Comparison of ENCODE assay signal across 8 mouse cellular contexts in the genomic region with DNA sequence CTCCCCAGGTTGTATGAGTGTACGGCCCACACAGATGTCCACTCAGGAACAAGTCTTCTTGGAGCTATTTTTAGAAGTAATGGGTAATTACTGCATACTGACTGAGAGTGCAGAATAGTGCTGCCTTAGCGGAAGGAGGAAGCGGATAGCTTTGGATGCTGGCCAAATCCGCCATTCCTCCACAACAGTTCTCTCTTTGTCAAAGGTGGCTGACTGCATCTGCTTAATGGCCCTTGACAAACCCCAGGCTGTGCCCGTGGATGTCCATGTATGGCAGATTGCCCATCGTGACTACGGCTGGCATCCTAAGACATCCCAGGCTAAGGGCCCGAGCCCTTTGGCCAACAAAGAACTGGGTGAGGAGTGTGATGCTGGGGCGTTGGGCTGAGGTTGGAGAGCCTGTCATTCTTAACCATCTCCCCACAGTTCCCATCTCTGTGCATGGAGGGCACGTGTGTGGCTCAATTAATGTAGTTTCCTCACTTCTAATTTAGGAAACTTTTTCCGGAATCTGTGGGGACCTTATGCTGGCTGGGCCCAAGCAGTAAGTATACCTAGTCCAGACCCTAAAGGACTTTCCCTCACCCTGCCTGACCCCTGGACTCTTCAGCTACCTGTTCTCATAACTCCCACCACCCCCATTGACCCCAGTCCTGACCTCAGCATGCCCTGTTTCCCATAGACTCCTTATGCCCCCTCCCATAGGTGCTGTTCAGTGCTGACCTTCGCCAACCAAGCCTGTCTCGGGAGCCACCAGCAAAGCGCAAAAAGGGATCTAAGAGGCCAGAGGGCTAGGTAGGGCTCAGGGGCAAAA. TPM values are rescaled to one million over a fixed set of nuclear protein-coding genes. Genes with fewer than 3 reads are reported as not detected.
DNase-seq lines count a peak whose midpoint lies in the region; ATAC-seq and TF ChIP-seq lines count a peak whose summit lies in the region.

No protein-coding gene starts in this region.

- H3K9ac ChIP-seq in neural tube, embryonic 11.5 days (ENCODE audit: low read length): no peak overlapping the region
- H3K9ac ChIP-seq in forebrain, postnatal 0 days: no peak overlapping the region
- no peak overlapping the region for H3K9ac ChIP-seq in intestine, embryonic 14.5 days (ENCODE audit: low read length)
- no peak overlapping the region for H3K9ac ChIP-seq in neural tube, embryonic 15.5 days (replicated peaks)

- H3K4me1 ChIP-seq in neural tube, embryonic 11.5 days (ENCODE audit: control insufficient read depth, insufficient read depth, low read length): no peaks in the 10 kb centered on the region
- 0 out of 2 replicates have a peak, but pooled peaks cover 4% of the 10 kb centered on the region for H3K4me1 ChIP-seq in forebrain, postnatal 0 days (ENCODE audit: insufficient read depth)
- H3K4me1 ChIP-seq in intestine, embryonic 14.5 days (replicated peaks; ENCODE audit: control insufficient read depth, insufficient read depth, low read length): no peaks in the 10 kb centered on the region
- H3K4me1 ChIP-seq in neural tube, embryonic 15.5 days: peaks cover 13% of the 10 kb centered on the region
- peaks cover 3% of the 10 kb centered on the region for H3K4me1 ChIP-seq in thymus, adult 2 months (replicated peaks; ENCODE audit: control insufficient read depth, insufficient read depth, low read length)

- peaks cover 7% of the 10 kb centered on the region; the same call in 1 of the 2 replicates for H3K36me3 ChIP-seq in neural tube, embryonic 11.5 days (ENCODE audit: control insufficient read depth, insufficient read depth, low read length)
- H3K36me3 ChIP-seq in forebrain, postnatal 0 days (ENCODE audit: insufficient read depth): peaks cover 54% of the 10 kb centered on the region
- peaks cover 55% of the 10 kb centered on the region for H3K36me3 ChIP-seq in intestine, embryonic 14.5 days (ENCODE audit: control insufficient read depth, insufficient read depth, low read length)
- H3K36me3 ChIP-seq in neural tube, embryonic 15.5 days: peaks cover 56% of the 10 kb centered on the region
- H3K36me3 ChIP-seq in thymus, adult 2 months (ENCODE audit: control insufficient read depth, insufficient read depth, low read length): no peaks in the 10 kb centered on the region

- peak; percentile 31; the same call in 1 of the 2 replicates for ATAC-seq in neural tube, embryonic 11.5 days (ENCODE audit: insufficient read depth, low FRiP score, low TSS enrichment)
- ATAC-seq in forebrain, postnatal 0 days: peak; percentile 69
- peak; percentile 68 for ATAC-seq in intestine, embryonic 14.5 days (replicated peaks; ENCODE audit: low FRiP score, low TSS enrichment, low read depth)
- peak; percentile 70 for ATAC-seq in neural tube, embryonic 15.5 days (ENCODE audit: low FRiP score)

- no peak for TF ChIP-seq POLR2A in thymus, adult 2 months (IDR thresholded peaks at IDR 0.05; ENCODE audit: control insufficient read depth, extremely low read depth, insufficient read depth, low read length, poor library complexity)

- intact Hi-C loops in left cerebral cortex, postnatal 25 days (cut with DNase I): no loop called here

- H3K9me3 ChIP-seq in neural tube, embryonic 11.5 days (ENCODE audit: control insufficient read depth, low read length): no peaks in the 10 kb centered on the region
- no peaks in the 10 kb centered on the region for H3K9me3 ChIP-seq in forebrain, postnatal 0 days (ENCODE audit: low read length)
- no peaks in the 10 kb centered on the region for H3K9me3 ChIP-seq in intestine, embryonic 14.5 days (ENCODE audit: control insufficient read depth, low read length)
- H3K9me3 ChIP-seq in neural tube, embryonic 15.5 days (replicated peaks): no peaks in the 10 kb centered on the region

- H3K4me3 ChIP-seq in neural tube, embryonic 11.5 days (ENCODE audit: low read depth, low read length): no peak overlapping the region
- H3K4me3 ChIP-seq in forebrain, postnatal 0 days (ENCODE audit: low read depth, low read length): no peak overlapping the region
- H3K4me3 ChIP-seq in intestine, embryonic 14.5 days (ENCODE audit: low read depth, low read length): no peak overlapping the region
- no peak overlapping the region for H3K4me3 ChIP-seq in neural tube, embryonic 15.5 days (replicated peaks)
- no peak overlapping the region for H3K4me3 ChIP-seq in thymus, adult 2 months (ENCODE audit: control insufficient read depth, insufficient read depth, low read length)

- no peak overlapping the region for H3K27ac ChIP-seq in neural tube, embryonic 11.5 days (ENCODE audit: low read depth, low read length)
- 0 out of 2 replicates have a peak overlapping the region, but pooled peaks have one; percentile 5 for H3K27ac ChIP-seq in forebrain, postnatal 0 days (ENCODE audit: low read depth, low read length)
- H3K27ac ChIP-seq in intestine, embryonic 14.5 days (ENCODE audit: low read depth): peak overlapping the region; percentile 19; the same call in 1 of the 2 replicates
- H3K27ac ChIP-seq in neural tube, embryonic 15.5 days (replicated peaks): peak overlapping the region; percentile 49
- no peak overlapping the region for H3K27ac ChIP-seq in thymus, adult 2 months (ENCODE audit: control insufficient read depth, insufficient read depth, low read length)

- peak; percentile 44 for DNase-seq in neural tube, embryonic 11.5 days (ENCODE audit: low spot score)
- DNase-seq in neural tube, embryonic 10.5 days (ENCODE audit: extremely low spot score, low spot score): no peak
- peak; percentile 65 for DNase-seq in forebrain, postnatal 0 days
- DNase-seq in intestine, embryonic 14.5 days (ENCODE audit: low spot score): peak; percentile 72
- DNase-seq in left cerebral cortex, postnatal 25 days (ENCODE audit: low spot score in 2 of 2): peak; percentile 61 to 68
- no peak for DNase-seq in thymus, adult 2 months
- DNase-seq in spleen, adult 12 weeks (ENCODE audit: low spot score): no peak

- 86% methylated on average over 14 of the region's 14 CpGs for WGBS in neural tube, embryonic 11.5 days
- 35% methylated on average over 14 of the region's 14 CpGs for WGBS in forebrain, postnatal 0 days
- 66% methylated on average over 14 of the region's 14 CpGs for WGBS in intestine, embryonic 14.5 days
- 59% methylated on average over 14 of the region's 14 CpGs for WGBS in neural tube, embryonic 15.5 days
- 94% methylated on average over 14 of the region's 14 CpGs for WGBS in thymus, adult 2 months

- no peak overlapping the region for H3K4me2 ChIP-seq in neural tube, embryonic 11.5 days (ENCODE audit: low read depth)
- no peak overlapping the region for H3K4me2 ChIP-seq in forebrain, postnatal 0 days (ENCODE audit: low read depth)
- no peak overlapping the region for H3K4me2 ChIP-seq in intestine, embryonic 14.5 days (ENCODE audit: low read length)
- no peak overlapping the region for H3K4me2 ChIP-seq in neural tube, embryonic 15.5 days

- TF ChIP-seq CTCF in forebrain, postnatal 0 days (IDR thresholded peaks at IDR 0.05; ENCODE audit: low read depth): no peak
- TF ChIP-seq CTCF in thymus, adult 2 months (IDR thresholded peaks at IDR 0.05; ENCODE audit: borderline replicate concordance, control insufficient read depth, extremely low read depth, insufficient read depth, low read length, poor library complexity): no peak

- H3K27me3 ChIP-seq in neural tube, embryonic 11.5 days (ENCODE audit: control insufficient read depth, insufficient read depth, low read length): no peaks in the 10 kb centered on the region
- H3K27me3 ChIP-seq in forebrain, postnatal 0 days (ENCODE audit: insufficient read depth, low read length): no peaks in the 10 kb centered on the region
- no peaks in the 10 kb centered on the region for H3K27me3 ChIP-seq in intestine, embryonic 14.5 days (replicated peaks; ENCODE audit: control insufficient read depth, insufficient read depth, low read length)
- no peaks in the 10 kb centered on the region for H3K27me3 ChIP-seq in neural tube, embryonic 15.5 days (replicated peaks)
- H3K27me3 ChIP-seq in thymus, adult 2 months (ENCODE audit: control insufficient read depth, insufficient read depth, low read length): no peaks in the 10 kb centered on the region

RNA-seq across cellular contexts. Expression of a gene that starts 6.6 kb away (rescaled TPM):
- polyA plus RNA-seq in neural tube, embryonic 11.5 days (2014; fragmentation: Nextera tagmentation; extraction: Ambion mirVana): 13.1 and 14.0 TPM in 2 replicates
- 11.9 and 13.5 TPM in 2 replicates for total RNA-seq in forebrain, postnatal 0 days (2014; rRNA removed)
- polyA plus RNA-seq in forebrain, postnatal 0 days (2015; fragmentation: Nextera tagmentation; extraction: Ambion mirVana): 10.1 and 10.5 TPM in 2 replicates
- 12.7 and 14.2 TPM in 2 replicates for polyA plus RNA-seq in intestine, embryonic 14.5 days (2014; fragmentation: Nextera tagmentation; extraction: Ambion mirVana)
- total RNA-seq in left cerebral cortex, postnatal 25 days (2021): 1 to 10 TPM; 6.0 to 6.1 TPM
- polyA plus RNA-seq in neural tube, embryonic 15.5 days (2015; fragmentation: Nextera tagmentation; extraction: Ambion mirVana): 9.3 and 10.1 TPM in 2 replicates
- 23.1 and 23.4 TPM in 2 replicates for polyA plus RNA-seq in thymus, adult 2 months (2012; rRNA removed)

RNA-seq across cellular contexts. Expression of a gene that starts 10.4 kb away (rescaled TPM):
- 50.8 and 56.0 TPM in 2 replicates for polyA plus RNA-seq in neural tube, embryonic 11.5 days (2014; fragmentation: Nextera tagmentation; extraction: Ambion mirVana)
- 119 and 131 TPM in 2 replicates for total RNA-seq in forebrain, postnatal 0 days (2014; rRNA removed)
- 107 and 118 TPM in 2 replicates for polyA plus RNA-seq in forebrain, postnatal 0 days (2015; fragmentation: Nextera tagmentation; extraction: Ambion mirVana)
- 94.8 and 101 TPM in 2 replicates for polyA plus RNA-seq in intestine, embryonic 14.5 days (2014; fragmentation: Nextera tagmentation; extraction: Ambion mirVana)
- 100 to 1,000 TPM; 109 to 126 TPM for total RNA-seq in left cerebral cortex, postnatal 25 days (2021)
- polyA plus RNA-seq in neural tube, embryonic 15.5 days (2015; fragmentation: Nextera tagmentation; extraction: Ambion mirVana): 103 and 119 TPM in 2 replicates
- 12.6 and 18.3 TPM in 2 replicates for polyA plus RNA-seq in thymus, adult 2 months (2012; rRNA removed)

RNA-seq across cellular contexts. Expression of a gene that starts 26.4 kb away (rescaled TPM):
- 27.1 and 28.4 TPM in 2 replicates for polyA plus RNA-seq in neural tube, embryonic 11.5 days (2014; fragmentation: Nextera tagmentation; extraction: Ambion mirVana)
- total RNA-seq in forebrain, postnatal 0 days (2014; rRNA removed): 27.5 and 30.7 TPM in 2 replicates
- polyA plus RNA-seq in forebrain, postnatal 0 days (2015; fragmentation: Nextera tagmentation; extraction: Ambion mirVana): 9.8 and 10.9 TPM in 2 replicates
- 21.0 and 21.6 TPM in 2 replicates for polyA plus RNA-seq in intestine, embryonic 14.5 days (2014; fragmentation: Nextera tagmentation; extraction: Ambion mirVana)
- total RNA-seq in left cerebral cortex, postnatal 25 days (2021): 10 to 100 TPM; 29.2 to 29.6 TPM
- polyA plus RNA-seq in neural tube, embryonic 15.5 days (2015; fragmentation: Nextera tagmentation; extraction: Ambion mirVana): 13.8 TPM in 2 replicates
- polyA plus RNA-seq in thymus, adult 2 months (2012; rRNA removed): 65.7 and 66.2 TPM in 2 replicates

RNA-seq across cellular contexts. Expression of a gene that starts 44.3 kb away (rescaled TPM):
- 56.3 and 60.7 TPM in 2 replicates for polyA plus RNA-seq in neural tube, embryonic 11.5 days (2014; fragmentation: Nextera tagmentation; extraction: Ambion mirVana)
- total RNA-seq in forebrain, postnatal 0 days (2014; rRNA removed): 28.5 and 34.7 TPM in 2 replicates
- 69.1 and 84.4 TPM in 2 replicates for polyA plus RNA-seq in forebrain, postnatal 0 days (2015; fragmentation: Nextera tagmentation; extraction: Ambion mirVana)
- 50.5 and 53.4 TPM in 2 replicates for polyA plus RNA-seq in intestine, embryonic 14.5 days (2014; fragmentation: Nextera tagmentation; extraction: Ambion mirVana)
- 10 to 100 TPM; 48.3 to 51.5 TPM for total RNA-seq in left cerebral cortex, postnatal 25 days (2021)
- 73.4 and 73.9 TPM in 2 replicates for polyA plus RNA-seq in neural tube, embryonic 15.5 days (2015; fragmentation: Nextera tagmentation; extraction: Ambion mirVana)
- 31.6 and 32.6 TPM in 2 replicates for polyA plus RNA-seq in thymus, adult 2 months (2012; rRNA removed)

RNA-seq across cellular contexts. Expression of a gene that starts 44.6 kb away (rescaled TPM):
- 202 and 215 TPM in 2 replicates for polyA plus RNA-seq in neural tube, embryonic 11.5 days (2014; fragmentation: Nextera tagmentation; extraction: Ambion mirVana)
- total RNA-seq in forebrain, postnatal 0 days (2014; rRNA removed): 219 and 226 TPM in 2 replicates
- 564 and 565 TPM in 2 replicates for polyA plus RNA-seq in forebrain, postnatal 0 days (2015; fragmentation: Nextera tagmentation; extraction: Ambion mirVana)
- polyA plus RNA-seq in intestine, embryonic 14.5 days (2014; fragmentation: Nextera tagmentation; extraction: Ambion mirVana): 221 and 234 TPM in 2 replicates
- total RNA-seq in left cerebral cortex, postnatal 25 days (2021): 100 to 1,000 TPM; 259 to 284 TPM
- 428 and 436 TPM in 2 replicates for polyA plus RNA-seq in neural tube, embryonic 15.5 days (2015; fragmentation: Nextera tagmentation; extraction: Ambion mirVana)
- 118 and 120 TPM in 2 replicates for polyA plus RNA-seq in thymus, adult 2 months (2012; rRNA removed)

Comparison
In these comparisons a context has a peak if more than half of its experiments do, and no peak if none do; other contexts are left out.
1. DNase-seq: peak in neural tube, embryonic 11.5 days (single experiment), forebrain, postnatal 0 days (single experiment), intestine, embryonic 14.5 days (single experiment) and left cerebral cortex, postnatal 25 days (2 of 2); none in neural tube, embryonic 10.5 days (single experiment), thymus, adult 2 months (single experiment) and spleen, adult 12 weeks (single experiment).
2. H3K27ac ChIP-seq: peak in forebrain, postnatal 0 days (single experiment), intestine, embryonic 14.5 days (single experiment) and neural tube, embryonic 15.5 days (single experiment); none in neural tube, embryonic 11.5 days (single experiment) and thymus, adult 2 months (single experiment).
3. Peak in every context shown above with its lines, with median percentiles within 50 percentile points of each other: ATAC-seq.